Mouse (Mus musculus) adrenal gland, adult 18-20 months (tissue): ENCODE results near the gene Rtn4rl2. TPM values are rescaled to one million over a fixed set of nuclear protein-coding genes. Genes with fewer than 3 reads are reported as not detected.

Experiments used
- DNase-seq, 2 experiments: peaks; one replicate each; pipeline ENCODE4 v3.0.0; 2021 to 2022; ENCODE audit warnings: low spot score in 2 of 2
- total RNA-seq, 2 experiments: library from RNA; stranded (reverse); gene quantifications; 1 replicate in 1 of 2; 2 replicates in 1 of 2; pipeline ENCODE4 v1.2.3; 2021

The Rtn4rl2 gene
- total RNA-seq, 2 experiments from 2014 or later = 1.9 to 2.4 TPM

GRCm38 (mm10) chr2:84850407-84851129, 35.9 kb downstream of the Rtn4rl2 start:
- no peak for DNase-seq

GRCm38 (mm10) chr2:84845226-84845625, 41.3 kb downstream of the Rtn4rl2 start:
- DNase-seq = no peak

- DNase-seq = no peak
These were observed 42.9 kb downstream of the Rtn4rl2 start for GRCm38 (mm10) chr2:84843654-84844053.

- DNase-seq = no peak
These were observed 44.6 kb downstream of the Rtn4rl2 start for GRCm38 (mm10) chr2:84841905-84842304.

- no peak for DNase-seq
These were observed 45.6 kb downstream of the Rtn4rl2 start for GRCm38 (mm10) chr2:84840748-84841563.

GRCm38 (mm10) chr2:84840016-84840747, 46.3 kb downstream of the Rtn4rl2 start:
- DNase-seq = peak; percentile 27 to 46

GRCm38 (mm10) chr2:84838993-84839980, 47.2 kb downstream of the Rtn4rl2 start:
- no peak for DNase-seq

GRCm38 (mm10) chr2:84838593-84838949, 47.9 kb downstream of the Rtn4rl2 start, which contains the start of gene Slc43a1:
Gene Slc43a1 (plus strand): TSS chr2:84838850.
- no peak for DNase-seq

GRCm38 (mm10) chr2:84837817-84838592, 48.5 kb downstream of the Rtn4rl2 start:
- DNase-seq = no peak

GRCm38 (mm10) chr2:84837107-84837506, 49.4 kb downstream of the Rtn4rl2 start:
- no peak for DNase-seq

- peak; percentile 75 to 86 for DNase-seq
These were observed 54.7 kb downstream of the Rtn4rl2 start for GRCm38 (mm10) chr2:84831666-84832391.

GRCm38 (mm10) chr2:84827283-84827920, 59.1 kb downstream of the Rtn4rl2 start:
- peak in 1 of 2 experiments; percentile 14 for DNase-seq

- peak; percentile 67 to 70 for DNase-seq
These were observed 59.8 kb downstream of the Rtn4rl2 start, which contains the start of gene Timm10 for GRCm38 (mm10) chr2:84826488-84827282. Gene Timm10 (plus strand): TSS chr2:84826997.

GRCm38 (mm10) chr2:84823237-84823636, 63.3 kb downstream of the Rtn4rl2 start:
- no peak for DNase-seq

GRCm38 (mm10) chr2:84822552-84822951, 64.0 kb downstream of the Rtn4rl2 start, which contains the start of gene Smtnl1:
Gene Smtnl1 (minus strand): TSS chr2:84822652.
- no peak for DNase-seq
